Comparison of ENCODE assay signal across 18 mouse cellular contexts in genomic region chr17:14492936-14493335, GRCm38 (mm10).
"Had no signal": no experiment of that assay in that cellular context is flagged by ENCODE, and none has a peak within 500 bp of the region (broad histone marks: within the 10 kb centered on the region; RNA-seq: fewer than 3 reads in every experiment).

No protein-coding gene starts in this region.

- H3K36me3 ChIP-seq: liver, embryonic 12.5 days; midbrain, embryonic 10.5 days; midbrain, embryonic 12.5 days; neural tube, embryonic 13.5 days; neural tube, embryonic 15.5 days had no signal

- H3K9me3 ChIP-seq: liver, embryonic 12.5 days; midbrain, embryonic 10.5 days; midbrain, embryonic 12.5 days; neural tube, embryonic 13.5 days; neural tube, embryonic 15.5 days had no signal

- H3K27ac ChIP-seq: liver, embryonic 12.5 days; liver, embryonic 14.5 days; midbrain, embryonic 10.5 days; midbrain, embryonic 12.5 days; neural tube, embryonic 13.5 days; neural tube, embryonic 15.5 days had no signal

- DNase-seq: lung, embryonic 14.5 days; midbrain, embryonic 14.5 days; retina, postnatal 1 day; right cerebral cortex, adult 18-20 months; right cerebral cortex, postnatal 25 days; right cerebral cortex, postnatal 4 days; spleen, adult 18-20 months; thymus, adult 18-20 months; thymus, postnatal 14 days; thymus, postnatal 36 days had no signal

- H3K9ac ChIP-seq: liver, embryonic 12.5 days; liver, embryonic 14.5 days; lung, embryonic 14.5 days; midbrain, embryonic 12.5 days; neural tube, embryonic 13.5 days; neural tube, embryonic 15.5 days had no signal

- ATAC-seq: liver, embryonic 12.5 days; midbrain, embryonic 16.5 days had no signal

- H3K27me3 ChIP-seq: midbrain, embryonic 12.5 days; neural tube, embryonic 13.5 days; neural tube, embryonic 15.5 days had no signal

- H3K4me2 ChIP-seq: liver, embryonic 12.5 days; lung, embryonic 14.5 days; midbrain, embryonic 12.5 days; neural tube, embryonic 13.5 days; neural tube, embryonic 15.5 days had no signal

- H3K4me3 ChIP-seq: liver, embryonic 12.5 days; midbrain, embryonic 10.5 days; midbrain, embryonic 12.5 days; myocyte; neural tube, embryonic 13.5 days; neural tube, embryonic 15.5 days had no signal

- H3K4me1 ChIP-seq: liver, embryonic 12.5 days had no signal
